Mouse (Mus musculus) intestine, embryonic 16.5 days (tissue): ENCODE results near the gene Vmn1r183. TPM values are rescaled to one million over a fixed set of nuclear protein-coding genes. Genes with fewer than 3 reads are reported as not detected.

Source experiments
- ATAC-seq: fragments of 200-750 bp; cut with Nextera tagmentation; 2 replicates; pipeline ENCODE4 v1.8.0; 2017; ENCODE audit warnings: moderate TSS enrichment, moderate library complexity
- H3K27ac ChIP-seq: fragments of 300-500 bp; sonication (generic); 2 replicates; pipeline ENCODE4 v1.5.1; 2014; ENCODE audit warnings: mild to moderate bottlenecking, low read length
- H3K27me3 ChIP-seq: fragments of 300-500 bp; sonication (generic); replicated peaks from 2 replicates; pipeline ENCODE4 v1.6.1; 2014; ENCODE audit warnings: low read length, control low read depth, mixed read lengths; ENCODE audit not compliant: control insufficient read depth, insufficient read depth
- H3K36me3 ChIP-seq: fragments of 300-500 bp; sonication (generic); 2 replicates; pipeline ENCODE4 v1.6.1; 2014; ENCODE audit warnings: low read length, control low read depth; ENCODE audit not compliant: control insufficient read depth, insufficient read depth
- H3K4me1 ChIP-seq: fragments of 300-500 bp; sonication (generic); 2 replicates; pipeline ENCODE4 v1.6.1; 2014; ENCODE audit warnings: low read length, control low read depth, mixed read lengths; ENCODE audit not compliant: control insufficient read depth, insufficient read depth
- H3K4me2 ChIP-seq: fragments of 300-500 bp; sonication (generic); 2 replicates; pipeline ENCODE4 v1.6.1; 2014; ENCODE audit warnings: low read depth, low read length, control low read depth
- H3K4me3 ChIP-seq: fragments of 300-500 bp; sonication (generic); 2 replicates; pipeline ENCODE4 v1.5.1; 2014; ENCODE audit warnings: mild to moderate bottlenecking, low read length
- H3K9ac ChIP-seq: fragments of 300-500 bp; sonication (generic); 2 replicates; pipeline ENCODE4 v1.6.1; 2014; ENCODE audit warnings: low read depth, low read length
- H3K9me3 ChIP-seq: fragments of 300-500 bp; sonication (generic); 2 replicates; pipeline ENCODE4 v1.6.1; 2016; ENCODE audit warnings: low read length, control low read depth; ENCODE audit not compliant: control insufficient read depth
- WGBS: fragments of 180-500 bp; shearing (Covaris S2); extraction: QIAGEN DNeasy Blood & Tissue Kit; methylation state at CpG from one replicate; pipeline ENCODE4 v1.1.7; 2014; 5-methylcytosine and 5-hydroxymethylcytosine counted together
- polyA plus RNA-seq: library from polyadenylated mRNA; unstranded; fragments of >200 nt; fragmentation: Nextera tagmentation; extraction: Ambion mirVana; gene quantifications from 2 replicates; pipeline ENCODE4 v1.2.1, GENCODE M21; 2015

Gene Vmn1r183
- polyA plus RNA-seq, 1 experiment from 2014 or later, result not detected

GRCm38 (mm10) chr7:24110839-24111238 lies 57.8 kb downstream of the Vmn1r183 start:
- H3K4me2 ChIP-seq, result no peak overlapping the region
- ATAC-seq, result no peak
- no peak overlapping the region for H3K4me3 ChIP-seq
- peaks cover 27% of the 10 kb centered on the region for H3K36me3 ChIP-seq
- no peaks in the 10 kb centered on the region for H3K27me3 ChIP-seq
- no peak overlapping the region for H3K27ac ChIP-seq
- peaks cover 27% of the 10 kb centered on the region for H3K9me3 ChIP-seq
- no peak overlapping the region for H3K9ac ChIP-seq
- WGBS, result 95% methylated on average over 7 of the region's 7 CpGs
- peaks cover 5% of the 10 kb centered on the region for H3K4me1 ChIP-seq

GRCm38 (mm10) chr7:24111772-24112155 lies 58.7 kb downstream of the Vmn1r183 start:
- ATAC-seq, result no peak

GRCm38 (mm10) chr7:24112156-24112856 lies 59.3 kb downstream of the Vmn1r183 start, which contains the start of gene Zfp112:
TSS of gene Zfp112 (plus strand) at chr7:24112314.
- Histone ChIP-seq H3K9me3 (peaks cover 12% of the 10 kb centered on the region), H3K4me3 (peak within 1 kb of the TSS; percentile 69), H3K4me2 (peak within 1 kb of the TSS; percentile 62), H3K36me3 (peaks cover 12% of the 10 kb centered on the region), H3K4me1 (peaks cover 5% of the 10 kb centered on the region), H3K27me3 (no peaks in the 10 kb centered on the region), H3K27ac (peak within 1 kb of the TSS; percentile 92), H3K9ac (peak within 1 kb of the TSS; percentile 85)
- 1% methylated on average over 23 of the region's 23 CpGs for WGBS
- peak; percentile 99 for ATAC-seq

More at GRCm38 (mm10) chr7:24111772-24112155, 58.7 kb downstream of the Vmn1r183 start:
- Histone ChIP-seq H3K9ac (peak overlapping the region; percentile 85), H3K27ac (peak overlapping the region; percentile 92), H3K4me2 (peak overlapping the region; percentile 62), H3K4me1 (peaks cover 5% of the 10 kb centered on the region), H3K4me3 (peak overlapping the region; percentile 69), H3K9me3 (peaks cover 18% of the 10 kb centered on the region), H3K36me3 (peaks cover 17% of the 10 kb centered on the region), H3K27me3 (no peaks in the 10 kb centered on the region)
- 6% methylated on average over 9 of the region's 9 CpGs for WGBS

GRCm38 (mm10) chr7:24113001-24113400 lies 59.9 kb downstream of the Vmn1r183 start:
- Histone ChIP-seq H3K9me3 (peaks cover 7% of the 10 kb centered on the region), H3K27me3 (no peaks in the 10 kb centered on the region), H3K4me2 (peak overlapping the region; percentile 62), H3K9ac (peak overlapping the region; percentile 85), H3K4me3 (peak overlapping the region; percentile 69), H3K27ac (peak overlapping the region; percentile 92), H3K4me1 (peaks cover 5% of the 10 kb centered on the region), H3K36me3 (peaks cover 7% of the 10 kb centered on the region)
- peak; percentile 68 for ATAC-seq
- 9% methylated on average over 12 of the region's 12 CpGs for WGBS

Other genes with a start within 250 kb of the Vmn1r183 start
- gene Vmn1r175, start 242.6 kb upstream of the Vmn1r183 start, polyA plus RNA-seq, result not detected in 2 replicates
- gene Vmn1r176, start 215.9 kb upstream of the Vmn1r183 start, polyA plus RNA-seq, result not detected in 2 replicates
- not detected in 2 replicates for gene Vmn1r177, start 186.8 kb upstream of the Vmn1r183 start, polyA plus RNA-seq
- gene Vmn1r178, start 161.2 kb upstream of the Vmn1r183 start, polyA plus RNA-seq, result not detected in 2 replicates
- gene Vmn1r179, start 126.3 kb upstream of the Vmn1r183 start, polyA plus RNA-seq, result not detected in 2 replicates
- gene Vmn1r180, start 102.6 kb upstream of the Vmn1r183 start, polyA plus RNA-seq, result not detected in 2 replicates
- not detected in 2 replicates for gene Vmn1r181, start 78.6 kb upstream of the Vmn1r183 start, polyA plus RNA-seq
- gene V1rd19, start 51.6 kb upstream of the Vmn1r183 start, polyA plus RNA-seq, result not detected in 2 replicates
- 13.2 and 15.0 TPM in 2 replicates for gene Zfp180, start 28.7 kb downstream of the Vmn1r183 start, polyA plus RNA-seq
- 4.3 and 5.3 TPM in 2 replicates for gene Zfp112, start 59.1 kb downstream of the Vmn1r183 start, polyA plus RNA-seq
- 12.0 and 13.6 TPM in 2 replicates for gene Zfp235, start 80.9 kb downstream of the Vmn1r183 start, polyA plus RNA-seq
- 2.5 and 3.4 TPM in 2 replicates for gene Zfp114, start 121.8 kb downstream of the Vmn1r183 start, polyA plus RNA-seq
- 6.7 and 8.2 TPM in 2 replicates for gene Zfp111, start 158.2 kb downstream of the Vmn1r183 start, polyA plus RNA-seq
- gene Zfp109, start 184.3 kb downstream of the Vmn1r183 start, polyA plus RNA-seq, result 3.7 TPM in 2 replicates
- 2.4 and 2.9 TPM in 2 replicates for gene Zfp108, start 201.5 kb downstream of the Vmn1r183 start, polyA plus RNA-seq
- 5.4 and 6.8 TPM in 2 replicates for gene Zfp93, start 217.2 kb downstream of the Vmn1r183 start, polyA plus RNA-seq
- gene Zfp61, start 248.0 kb downstream of the Vmn1r183 start, polyA plus RNA-seq, result 18.7 and 21.7 TPM in 2 replicates